Mouse (Mus musculus): Measurements from ENCODE around the gene Slc25a31. TPM values are rescaled to one million over a fixed set of nuclear protein-coding genes. Genes with fewer than 3 reads are reported as not detected.

Slc25a31 gene
- not detected for total RNA-seq (2023)

DNA sequence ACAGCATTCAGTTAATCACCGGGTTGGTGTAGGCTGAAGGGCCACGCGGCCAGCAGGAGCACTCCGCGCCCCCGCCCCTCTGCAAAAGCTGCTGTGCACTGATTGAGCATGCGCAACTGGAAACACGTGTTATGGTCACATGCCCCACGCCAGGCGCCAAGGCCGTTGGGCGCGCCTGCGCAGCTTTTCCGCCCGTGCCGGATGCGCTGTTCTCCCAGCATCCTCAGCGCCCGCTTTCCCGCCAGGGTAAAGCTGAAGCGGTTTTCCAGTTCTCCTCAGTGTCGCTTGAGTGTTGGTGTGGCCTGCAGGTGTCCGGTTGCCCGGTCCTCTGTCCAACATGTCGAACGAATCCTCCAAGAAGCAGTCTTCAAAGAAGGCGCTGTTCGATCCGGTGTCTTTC, at the start of gene Slc25a31:
Gene Slc25a31, plus strand, starts transcription at position 201 of the 400 bp plus-strand sequence.

DNA sequence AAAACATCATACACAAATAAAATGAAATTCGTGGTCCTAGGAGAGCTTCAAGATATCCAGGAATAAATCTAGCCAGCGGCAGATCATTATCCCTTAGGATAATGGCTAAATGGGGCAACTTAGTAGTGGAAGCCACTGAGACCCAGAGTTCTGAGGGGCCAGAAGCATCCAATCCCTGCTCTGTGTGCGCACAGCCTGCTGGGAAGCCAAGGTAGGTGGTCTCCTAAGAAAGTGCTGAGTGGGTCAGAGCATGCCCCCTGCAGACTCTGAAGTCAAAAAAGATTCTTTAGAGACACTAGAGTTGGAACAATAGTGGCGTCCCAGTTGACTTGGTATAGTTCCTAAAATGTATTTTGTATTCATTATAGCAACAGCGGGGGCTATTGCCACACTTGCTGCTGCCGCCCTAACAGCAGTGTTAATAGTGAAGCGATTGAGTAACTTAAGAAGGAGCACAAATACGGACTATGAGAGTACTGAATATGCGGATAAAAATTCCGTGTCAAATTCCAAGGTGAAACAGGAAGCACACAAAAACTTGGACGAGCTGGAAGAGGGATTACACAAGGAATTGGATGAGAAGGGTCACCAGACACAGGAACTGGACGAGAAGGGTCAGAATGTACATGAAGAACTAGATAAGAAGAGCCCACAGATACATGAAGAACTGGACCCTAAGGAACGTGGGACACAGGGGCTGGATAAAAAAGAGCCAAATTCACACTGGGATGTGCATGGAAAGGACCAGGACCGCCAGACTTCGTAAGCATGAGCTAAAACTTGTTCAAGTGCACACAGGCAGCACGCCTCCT, 35.6 kb downstream of the Slc25a31 start, which contains the start of gene Hspa4l:
Gene Hspa4l, plus strand, starts transcription at position 472 of the 812 bp plus-strand sequence.

Other genes with a start within 250 kb of the Slc25a31 start
- gene Intu, start 177.6 kb upstream of the Slc25a31 start, total RNA-seq (2023), result 1 to 10 TPM; 1.5 to 2.0 TPM
- gene Hspa4l, start 35.6 kb downstream of the Slc25a31 start, total RNA-seq (2023), result 10 to 100 TPM in 1 of 2 experiments, 1 to 10 TPM in 1; 8.4 to 13.0 TPM
- gene Plk4, start 91.2 kb downstream of the Slc25a31 start, total RNA-seq (2023), result 10 to 100 TPM; 27.2 to 38.2 TPM
- gene Mfsd8, start 138.0 kb downstream of the Slc25a31 start, total RNA-seq (2023), result 10 to 100 TPM; 13.9 to 17.2 TPM
- gene Abhd18, start 138.1 kb downstream of the Slc25a31 start, total RNA-seq (2023), result 10 to 100 TPM in 1 of 2 experiments, 1 to 10 TPM in 1; 7.1 to 11.7 TPM
- gene 1700034I23Rik, start 193.7 kb downstream of the Slc25a31 start, total RNA-seq (2023), result not detected
- 10 to 100 TPM; 18.7 to 21.9 TPM for gene Larp1b, start 241.0 kb downstream of the Slc25a31 start, total RNA-seq (2023)